Mouse (Mus musculus): ENCODE measurements around the gene Zfp982.
"Not testable (repeated sequence)": the region's sequence is repeated elsewhere in the genome, so short reads cannot be mapped to it uniquely, and the experiment has no call there.

Gene Zfp982

GRCm38 (mm10) chr4:147492117-147492516, at the start of gene Zfp982:
TSS of gene Zfp982 (plus strand) at chr4:147492417.
- DNase-seq (ENCODE audit: low spot score) = not testable (repeated sequence)

- not testable (repeated sequence) for DNase-seq (ENCODE audit: low spot score)
Observed at GRCm38 (mm10) chr4:147442649-147443553, 49.3 kb upstream of the Zfp982 start.

GRCm38 (mm10) chr4:147443554-147443927, 48.7 kb upstream of the Zfp982 start:
- not testable (repeated sequence) for DNase-seq (ENCODE audit: low spot score)

DNA sequence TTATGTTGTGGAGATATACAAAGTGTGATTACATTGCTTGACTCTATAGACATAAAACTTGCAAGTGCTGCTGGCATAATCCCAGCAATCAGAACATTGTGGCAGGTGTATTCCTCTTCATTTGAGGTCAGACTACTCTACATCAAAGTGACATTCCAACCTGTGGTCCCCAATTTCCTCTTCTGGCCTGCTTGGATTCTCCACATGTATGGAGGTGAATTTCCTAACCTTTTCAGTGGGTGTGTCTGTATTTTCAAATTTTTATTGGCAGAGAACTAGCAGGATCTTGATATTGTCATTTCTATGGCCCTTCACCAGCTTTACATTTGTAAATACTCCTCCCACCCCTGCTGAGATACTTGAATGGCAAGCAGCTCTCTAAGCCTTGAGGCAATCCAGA, 46.8 kb upstream of the Zfp982 start:
- DNase-seq (ENCODE audit: low spot score) = not testable (repeated sequence)

DNA sequence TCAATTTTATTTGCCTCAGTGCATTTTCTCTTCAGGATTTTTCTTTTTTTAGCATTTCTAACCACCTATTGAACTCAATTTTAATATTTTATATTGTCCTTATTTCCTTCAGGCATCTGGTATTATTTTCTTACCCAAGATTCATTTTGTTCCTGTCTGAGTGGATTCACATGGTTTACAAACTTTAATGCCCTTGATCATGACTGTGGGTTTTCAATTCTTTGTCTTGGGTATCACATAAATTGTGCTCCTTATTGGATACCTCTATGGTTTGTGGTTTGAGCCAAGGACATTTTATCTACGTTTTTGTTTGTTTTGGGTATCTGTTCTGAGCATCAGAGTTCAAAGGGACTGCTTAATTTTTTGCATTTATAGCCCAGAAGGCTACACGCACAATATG, 43.9 kb upstream of the Zfp982 start:
- no peak for DNase-seq (ENCODE audit: low spot score)

DNA sequence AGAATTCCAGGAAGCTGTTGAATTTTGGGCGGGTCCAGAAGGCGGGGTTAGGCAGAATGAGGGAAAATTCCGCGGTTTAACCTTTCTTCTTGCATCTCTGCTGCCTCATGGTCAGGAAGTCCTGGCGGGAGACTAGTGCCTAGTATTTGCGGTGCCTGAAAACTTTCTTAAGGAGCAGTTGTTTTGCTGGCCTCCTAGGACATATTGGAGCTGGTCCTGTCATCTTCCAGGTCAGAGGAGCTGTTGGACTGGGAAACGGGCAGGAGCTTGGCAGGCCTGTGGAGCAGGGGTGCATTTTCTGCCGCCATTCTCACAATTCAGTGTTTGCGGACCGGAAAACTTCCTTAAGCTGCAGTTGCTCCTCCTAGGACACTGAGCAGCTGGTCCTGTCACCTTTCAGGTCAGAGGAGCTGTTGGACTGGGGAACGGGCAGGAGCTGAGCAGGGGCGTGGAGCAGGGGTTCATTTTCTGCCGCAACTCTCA, 43.1 kb upstream of the Zfp982 start:
- no peak for DNase-seq (ENCODE audit: low spot score)

DNA sequence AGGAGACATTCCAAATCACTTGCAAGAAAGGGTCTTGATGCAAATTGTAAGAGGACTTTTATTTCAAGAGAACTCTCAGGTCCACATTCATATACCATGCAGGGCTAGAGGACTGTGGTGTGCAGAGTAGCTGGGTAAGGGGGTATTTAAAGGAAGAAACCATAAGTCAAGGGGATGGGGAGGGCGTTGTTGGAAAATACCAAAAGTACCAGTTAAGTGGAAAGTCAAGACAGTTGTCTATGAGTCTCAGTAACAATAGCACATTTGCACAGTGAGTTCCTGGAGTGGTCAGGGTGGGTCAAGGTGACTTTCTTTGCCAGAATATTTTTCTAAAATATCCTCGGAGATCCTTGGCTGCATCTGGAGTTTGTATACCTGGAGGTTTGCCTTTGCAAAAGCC, 42.2 kb upstream of the Zfp982 start:
- DNase-seq (ENCODE audit: low spot score) = not testable (repeated sequence)

GRCm38 (mm10) chr4:147467207-147467606, 25.0 kb upstream of the Zfp982 start:
- DNase-seq (ENCODE audit: low spot score) = not testable (repeated sequence)

DNA sequence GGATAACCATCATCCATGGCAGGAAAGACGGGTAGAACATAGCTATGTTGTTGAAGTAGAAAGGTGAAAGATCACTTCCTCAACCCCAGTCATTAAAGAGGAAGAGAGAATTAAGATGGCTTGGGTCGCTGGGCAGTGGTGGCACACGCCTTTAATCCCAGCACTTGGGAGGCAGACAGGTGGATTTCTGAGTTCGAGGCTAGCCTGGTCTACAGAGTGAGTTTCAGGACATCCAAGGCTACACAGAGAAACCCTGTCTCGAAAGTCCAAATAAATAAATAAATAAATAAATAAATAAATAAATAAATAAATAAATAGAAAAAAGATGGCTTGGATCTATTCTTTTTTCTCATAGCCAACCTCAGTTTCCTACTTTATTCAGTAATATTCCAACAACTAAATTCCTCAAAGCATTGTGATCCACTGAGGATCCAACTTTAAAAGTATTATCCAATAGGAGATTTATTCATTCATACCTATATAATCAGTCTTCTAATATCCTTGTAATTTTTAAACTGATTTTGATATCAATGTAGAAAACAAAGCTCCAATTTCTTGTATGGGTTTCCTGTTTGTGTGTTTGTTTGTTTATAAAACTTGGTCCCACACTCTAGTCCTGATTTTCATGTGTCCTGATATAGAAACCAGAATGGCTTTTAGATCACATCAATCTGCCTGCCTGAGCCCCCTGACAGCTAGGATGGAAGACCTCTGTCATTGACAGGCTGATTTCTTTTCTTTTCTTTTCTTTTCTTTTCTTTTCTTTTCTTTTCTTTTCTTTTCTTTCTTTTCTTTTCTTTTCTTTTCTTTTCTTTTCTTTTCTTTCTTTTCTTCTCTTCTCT, 6.8 kb downstream of the Zfp982 start:
- DNase-seq (ENCODE audit: low spot score) = not testable (repeated sequence)

- no peak for DNase-seq (ENCODE audit: low spot score)
Observed at GRCm38 (mm10) chr4:147509174-147509573, 17.0 kb downstream of the Zfp982 start.

DNA sequence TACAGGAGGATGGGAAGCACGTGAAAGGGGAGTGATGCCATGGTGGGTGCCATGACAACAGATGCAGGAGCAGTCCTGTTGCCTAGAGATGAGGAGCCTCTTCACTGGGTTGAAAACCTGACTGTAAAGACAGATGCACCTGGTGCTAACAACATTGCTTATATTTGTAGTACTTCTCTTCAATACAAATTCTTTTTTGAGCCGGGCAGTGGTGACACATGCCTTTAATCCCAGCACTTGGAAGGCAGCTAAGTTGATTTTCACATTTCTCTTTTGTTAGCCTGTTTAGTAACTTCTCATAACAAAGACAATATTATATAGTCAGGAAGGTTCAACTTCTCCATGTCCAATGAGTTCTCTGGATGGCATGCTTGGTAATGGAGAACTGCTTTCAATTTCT, 26.8 kb downstream of the Zfp982 start:
- no peak for DNase-seq (ENCODE audit: low spot score)

GRCm38 (mm10) chr4:147520100-147520499, 27.9 kb downstream of the Zfp982 start:
- no peak for DNase-seq (ENCODE audit: low spot score)

GRCm38 (mm10) chr4:147525125-147525524, 32.9 kb downstream of the Zfp982 start:
- DNase-seq (ENCODE audit: low spot score) = no peak

- DNase-seq (ENCODE audit: low spot score) = no peak
Observed at GRCm38 (mm10) chr4:147530366-147530765, 38.1 kb downstream of the Zfp982 start.

DNA sequence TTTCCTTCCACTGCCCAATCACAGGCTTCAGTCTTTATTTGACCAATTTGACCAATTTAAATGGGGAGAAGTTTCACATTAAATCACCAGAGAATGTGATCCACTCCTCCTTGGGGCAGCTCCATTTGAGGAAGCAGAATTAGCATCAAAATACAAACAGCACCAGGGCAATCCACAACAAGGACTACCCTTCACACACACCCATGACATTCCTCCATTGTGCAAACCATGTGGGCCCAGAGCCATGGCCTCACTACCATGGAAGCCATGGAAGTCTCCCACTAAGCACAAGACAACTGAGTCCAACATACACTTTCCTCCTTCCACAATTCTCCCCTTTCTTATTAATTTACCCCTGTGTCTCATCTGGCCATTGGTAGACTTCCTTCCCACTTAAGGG, 43.7 kb downstream of the Zfp982 start:
- not testable (repeated sequence) for DNase-seq (ENCODE audit: low spot score)

DNA sequence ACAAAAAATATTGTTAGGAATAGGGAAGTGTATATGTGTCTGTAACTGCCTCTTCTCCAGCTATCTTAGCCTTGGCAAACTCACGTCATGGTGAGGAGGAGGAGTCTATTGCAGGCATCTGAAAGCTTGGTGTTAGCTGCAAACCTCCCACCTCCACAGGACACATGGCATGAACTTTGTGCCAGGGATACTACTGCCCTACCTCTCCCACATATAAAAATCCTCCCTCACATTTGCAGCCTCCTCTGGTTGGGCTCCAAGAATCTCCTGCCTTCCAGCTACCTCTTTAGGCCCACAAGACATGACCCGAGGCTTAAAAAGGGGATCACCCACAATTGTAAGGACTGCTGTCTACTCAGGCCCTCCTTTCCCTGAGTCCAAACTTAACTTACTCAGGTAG, 45.5 kb downstream of the Zfp982 start:
- no peak for DNase-seq (ENCODE audit: low spot score)

DNA sequence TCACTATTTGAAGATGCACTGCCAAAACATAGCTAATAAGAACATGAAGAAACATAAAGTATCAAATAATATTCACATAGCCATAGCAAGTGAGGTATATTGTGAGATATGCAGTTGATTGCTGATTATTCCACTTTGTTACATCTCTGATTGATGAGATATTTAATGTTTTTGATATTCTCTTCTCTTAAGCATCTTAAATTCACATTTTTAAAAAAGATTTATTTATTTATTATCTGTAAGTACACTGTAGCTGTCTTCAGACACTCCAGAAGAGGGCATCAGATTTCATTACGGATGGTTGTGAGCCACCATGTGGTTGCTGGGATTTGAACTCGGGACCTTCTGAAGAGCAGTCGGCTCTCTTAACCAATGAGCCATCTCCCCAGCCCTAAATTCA, 47.7 kb downstream of the Zfp982 start, which contains the start of gene Gm16503:
Gm16503 (plus strand) TSS at position 301 of the 400 bp plus-strand sequence.
- not testable (repeated sequence) for DNase-seq (ENCODE audit: low spot score)

DNA sequence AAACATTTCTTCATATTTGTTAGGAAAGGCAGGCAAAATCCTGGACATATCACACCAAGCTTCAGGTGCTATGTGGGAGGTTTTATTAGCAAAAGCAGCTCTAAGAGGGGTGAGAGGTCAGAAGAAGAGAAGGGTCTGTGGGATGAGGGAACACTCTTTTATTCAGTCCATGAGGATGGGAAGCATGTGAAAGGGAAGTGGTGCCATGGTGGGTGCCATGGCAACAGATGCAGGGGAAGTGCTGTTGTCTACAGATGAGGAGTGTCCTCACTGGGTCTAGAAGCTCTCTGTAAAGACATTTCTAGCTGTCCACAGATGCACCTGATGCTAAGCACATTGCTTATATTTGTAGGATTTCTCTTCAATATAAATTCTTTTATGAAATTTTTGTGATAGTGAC, 48.9 kb downstream of the Zfp982 start:
- no peak for DNase-seq (ENCODE audit: low spot score)

GRCm38 (mm10) chr4:147553071-147553470, 60.9 kb downstream of the Zfp982 start, which contains the start of gene Zfp985:
TSS of gene Zfp985 (plus strand) at chr4:147553277.
- DNase-seq (ENCODE audit: low spot score) = not testable (repeated sequence)

DNA sequence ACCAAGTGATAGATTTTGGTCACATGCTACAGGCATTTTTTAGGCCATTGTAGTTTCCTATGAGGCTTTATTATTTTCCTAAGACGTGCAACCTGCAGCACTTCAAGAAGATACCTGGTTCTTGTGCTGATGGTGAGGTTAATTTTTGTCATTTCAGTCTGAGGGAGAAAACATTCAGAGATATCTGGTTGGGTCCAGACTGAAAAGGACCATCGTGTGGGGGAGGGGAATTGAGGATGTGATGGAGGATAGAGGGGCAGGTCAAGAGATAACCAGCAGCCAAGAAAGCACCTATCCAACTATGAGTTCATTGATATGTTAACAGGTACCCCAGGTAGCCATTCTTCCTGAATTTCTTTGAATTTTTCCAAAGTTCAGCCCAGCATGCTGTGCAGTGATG, 62.1 kb downstream of the Zfp982 start:
- DNase-seq (ENCODE audit: low spot score) = not testable (repeated sequence)

- not testable (repeated sequence) for DNase-seq (ENCODE audit: low spot score)
Observed at GRCm38 (mm10) chr4:147556921-147557320, 64.7 kb downstream of the Zfp982 start.

- DNase-seq (ENCODE audit: low spot score) = not testable (repeated sequence)
Observed at GRCm38 (mm10) chr4:147558011-147558410, 65.8 kb downstream of the Zfp982 start.
